Mouse (Mus musculus) lung, embryonic 16.5 days (tissue): ENCODE measurements around the gene Pnpla1. TPM values are rescaled to one million over a fixed set of nuclear protein-coding genes. Genes with fewer than 3 reads are reported as not detected.

ENCODE experiments used
- ATAC-seq: fragments of 200-750 bp; cut with Nextera tagmentation; 2 replicates; pipeline ENCODE4 v1.8.0; 2017; ENCODE audit warnings: low read depth, mild to moderate bottlenecking, moderate library complexity
- H3K27ac ChIP-seq: fragments of 300-500 bp; sonication (generic); 2 replicates; pipeline ENCODE4 v1.5.1; 2014; ENCODE audit warnings: mild to moderate bottlenecking, control low read depth, low read length
- H3K27me3 ChIP-seq: fragments of 300-500 bp; sonication (generic); 2 replicates; pipeline ENCODE4 v1.6.1; 2014; ENCODE audit warnings: low read depth, low read length, mixed read lengths; ENCODE audit not compliant: control insufficient read depth, insufficient read depth
- H3K36me3 ChIP-seq: fragments of 300-500 bp; sonication (generic); 2 replicates; pipeline ENCODE4 v1.6.1; 2014; ENCODE audit warnings: low read length; ENCODE audit not compliant: control insufficient read depth, insufficient read depth
- H3K4me1 ChIP-seq: fragments of 300-500 bp; sonication (generic); replicated peaks from 2 replicates; pipeline ENCODE4 v1.6.1; 2014; ENCODE audit warnings: low read length, mixed read lengths; ENCODE audit not compliant: control insufficient read depth, insufficient read depth
- H3K4me2 ChIP-seq: fragments of 300-500 bp; sonication (generic); 2 replicates; pipeline ENCODE4 v1.6.1; 2014; ENCODE audit warnings: low read depth, low read length, control low read depth
- H3K4me3 ChIP-seq: fragments of 300-500 bp; sonication (generic); 2 replicates; pipeline ENCODE4 v1.5.1; 2014; ENCODE audit warnings: mild to moderate bottlenecking, low read length, control low read depth
- H3K9ac ChIP-seq: fragments of 300-500 bp; sonication (generic); 2 replicates; pipeline ENCODE4 v1.6.1; 2014; ENCODE audit warnings: low read length, control low read depth
- H3K9me3 ChIP-seq: fragments of 300-500 bp; sonication (generic); 2 replicates; pipeline ENCODE4 v1.6.1; 2016; ENCODE audit warnings: low read length; ENCODE audit not compliant: control insufficient read depth
- WGBS: fragments of 180-500 bp; shearing (Covaris S2); extraction: QIAGEN DNeasy Blood & Tissue Kit; methylation state at CpG from one replicate; pipeline ENCODE4 v1.1.7; 2014; 5-methylcytosine and 5-hydroxymethylcytosine counted together
- polyA plus RNA-seq: library from polyadenylated mRNA; unstranded; fragments of >200 nt; fragmentation: Nextera tagmentation; extraction: Ambion mirVana; gene quantifications from 2 replicates; pipeline ENCODE4 v1.2.1, GENCODE M21; 2015

The Pnpla1 gene
- polyA plus RNA-seq, 1 experiment from 2014 or later, result not detected

DNA sequence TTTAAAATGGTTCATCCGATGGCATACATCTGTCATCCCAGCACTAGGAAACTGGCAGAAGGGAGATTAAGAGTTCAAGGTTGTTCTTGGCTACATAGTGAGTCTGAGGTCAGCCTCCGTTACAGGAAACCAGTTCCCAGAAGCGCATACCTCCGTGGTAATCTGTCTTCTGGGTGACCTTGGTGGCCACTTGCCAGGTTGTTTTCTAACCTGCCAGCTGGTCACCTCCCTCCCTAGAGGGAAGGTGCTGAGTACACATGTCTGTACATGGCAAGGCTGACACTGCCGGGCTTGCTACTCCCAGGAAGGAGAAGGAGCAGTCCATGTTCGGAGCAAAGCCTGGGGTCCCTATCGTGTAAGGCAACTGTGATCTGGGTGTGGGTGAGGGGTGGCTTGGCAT is 16.6 kb downstream of the Pnpla1 start:
- ATAC-seq, result peak; percentile 21; the same call in 1 of the 2 replicates
- Histone ChIP-seq H3K9ac (no peak overlapping the region; the same call in 1 of the 2 replicates), H3K27me3 (no peaks in the 10 kb centered on the region), H3K9me3 (no peaks in the 10 kb centered on the region), H3K4me2 (no peak overlapping the region), H3K4me1 (peaks cover 5% of the 10 kb centered on the region), H3K36me3 (no peaks in the 10 kb centered on the region), H3K4me3 (no peak overlapping the region), H3K27ac (no peak overlapping the region)
- WGBS, result 42% methylated on average over 7 of the region's 7 CpGs

- H3K9ac ChIP-seq, result no peak overlapping the region; the same call in 1 of the 2 replicates
- no peaks in the 10 kb centered on the region for H3K36me3 ChIP-seq
- ATAC-seq, result peak; percentile 90
- H3K9me3 ChIP-seq, result no peaks in the 10 kb centered on the region
- no peak overlapping the region for H3K4me3 ChIP-seq
- H3K4me2 ChIP-seq, result no peak overlapping the region
- no peak overlapping the region for H3K27ac ChIP-seq
- H3K27me3 ChIP-seq, result no peaks in the 10 kb centered on the region
- peaks cover 5% of the 10 kb centered on the region for H3K4me1 ChIP-seq
- WGBS, result 33% methylated on average over 8 of the region's 8 CpGs
Measured at GRCm38 (mm10) chr17:28875316-28875715, 17.1 kb downstream of the Pnpla1 start.

- Histone ChIP-seq H3K4me1 (peaks cover 5% of the 10 kb centered on the region), H3K9ac (no peak overlapping the region), H3K4me3 (no peak overlapping the region), H3K36me3 (no peaks in the 10 kb centered on the region), H3K27ac (no peak overlapping the region), H3K9me3 (no peaks in the 10 kb centered on the region), H3K27me3 (no peaks in the 10 kb centered on the region), H3K4me2 (no peak overlapping the region)
- no peak for ATAC-seq
- 60% methylated on average over 5 of the region's 5 CpGs for WGBS
Measured at GRCm38 (mm10) chr17:28876331-28876730, 18.1 kb downstream of the Pnpla1 start.

GRCm38 (mm10) chr17:28876821-28877220 is 18.6 kb downstream of the Pnpla1 start:
- H3K4me2 ChIP-seq, result no peak overlapping the region
- H3K27me3 ChIP-seq, result no peaks in the 10 kb centered on the region
- H3K4me3 ChIP-seq, result no peak overlapping the region
- no peak overlapping the region for H3K9ac ChIP-seq
- ATAC-seq, result no peak
- H3K27ac ChIP-seq, result no peak overlapping the region
- H3K36me3 ChIP-seq, result no peaks in the 10 kb centered on the region
- WGBS, result 20% methylated on average over 19 of the region's 19 CpGs
- peaks cover 5% of the 10 kb centered on the region for H3K4me1 ChIP-seq
- H3K9me3 ChIP-seq, result no peaks in the 10 kb centered on the region

DNA sequence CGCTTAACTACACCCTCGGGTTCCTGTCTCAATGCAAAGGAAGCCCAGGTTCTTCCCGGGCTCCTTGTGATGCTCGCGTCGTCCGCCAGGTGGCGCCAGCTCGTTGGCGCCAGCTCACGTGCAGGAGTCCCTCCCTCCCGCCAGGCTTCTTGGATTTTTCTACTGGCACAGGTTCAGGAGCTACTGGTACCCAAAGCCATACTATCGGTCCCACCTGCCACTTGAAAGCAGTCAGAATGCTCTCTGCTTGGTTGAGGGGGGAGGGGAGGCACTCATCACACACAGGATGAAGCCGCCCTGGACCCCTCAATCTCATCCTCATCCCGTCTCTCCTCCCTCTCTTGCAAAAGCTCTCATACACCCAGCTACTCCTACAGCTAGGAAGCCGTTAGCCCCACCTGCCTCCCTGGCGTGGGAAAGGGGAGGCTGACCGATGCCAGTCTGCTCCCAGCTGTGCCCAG is 21.8 kb downstream of the Pnpla1 start:
- 0 out of 2 replicates have a peak, but pooled peaks have one; percentile 17 for ATAC-seq
- H3K9ac ChIP-seq, result no peak overlapping the region
- H3K4me3 ChIP-seq, result no peak overlapping the region
- no peaks in the 10 kb centered on the region for H3K36me3 ChIP-seq
- no peaks in the 10 kb centered on the region for H3K27me3 ChIP-seq
- peak overlapping the region; percentile 33; the same call in 1 of the 2 replicates for H3K4me2 ChIP-seq
- H3K27ac ChIP-seq, result no peak overlapping the region
- no peaks in the 10 kb centered on the region for H3K9me3 ChIP-seq
- 5% methylated on average over 18 of the region's 18 CpGs for WGBS
- H3K4me1 ChIP-seq, result peaks cover 3% of the 10 kb centered on the region

DNA sequence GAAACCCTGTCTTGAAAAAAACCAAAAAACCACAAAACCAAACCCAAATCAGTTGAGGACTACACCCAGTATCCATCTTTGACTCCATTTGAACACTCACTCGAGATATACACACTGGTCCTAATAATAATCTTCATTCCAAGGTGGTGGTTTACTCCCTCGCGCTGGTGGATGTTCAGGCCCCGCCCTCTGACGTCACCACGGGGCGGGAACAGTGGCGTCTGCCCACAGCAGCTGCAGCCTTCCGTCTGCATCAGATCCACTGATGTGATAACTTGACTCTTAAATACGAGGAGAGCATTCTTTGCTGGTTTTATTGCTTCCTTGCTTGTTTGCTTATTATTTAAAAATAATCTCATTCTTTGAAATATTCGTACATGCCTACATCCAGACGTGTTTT is 24.1 kb downstream of the Pnpla1 start:
- no peaks in the 10 kb centered on the region for H3K9me3 ChIP-seq
- H3K9ac ChIP-seq, result no peak overlapping the region
- no peaks in the 10 kb centered on the region for H3K27me3 ChIP-seq
- no peak overlapping the region for H3K4me3 ChIP-seq
- no peak overlapping the region for H3K27ac ChIP-seq
- no peaks in the 10 kb centered on the region for H3K4me1 ChIP-seq
- ATAC-seq, result 0 out of 2 replicates have a peak, but pooled peaks have one; percentile 34
- H3K4me2 ChIP-seq, result peak overlapping the region; percentile 28
- 2% methylated on average over 12 of the region's 12 CpGs for WGBS
- no peaks in the 10 kb centered on the region for H3K36me3 ChIP-seq

DNA sequence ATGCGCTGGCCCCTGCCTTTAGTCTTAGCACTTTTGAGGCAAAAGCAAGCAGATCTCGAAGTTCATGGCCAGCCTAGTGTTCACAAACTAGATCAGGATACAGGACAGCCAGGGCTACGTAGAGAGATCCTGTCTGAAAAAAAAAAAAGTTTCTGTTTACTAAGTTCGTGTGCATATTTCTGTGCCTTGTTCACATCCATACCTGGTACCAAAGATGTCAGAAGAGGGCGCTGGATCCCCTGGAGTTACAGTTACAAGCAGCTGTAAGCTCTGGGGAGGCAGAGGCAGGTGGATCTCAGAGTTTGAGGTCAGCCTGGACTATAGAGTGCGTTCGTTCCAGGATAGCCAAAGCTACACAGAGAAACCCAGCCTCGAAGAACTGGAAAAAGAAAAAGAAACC is 24.6 kb downstream of the Pnpla1 start:
- H3K4me2 ChIP-seq, result no peak overlapping the region
- ATAC-seq, result no peak
- H3K9ac ChIP-seq, result no peak overlapping the region
- no peaks in the 10 kb centered on the region for H3K36me3 ChIP-seq
- H3K27me3 ChIP-seq, result no peaks in the 10 kb centered on the region
- H3K4me1 ChIP-seq, result no peaks in the 10 kb centered on the region
- H3K9me3 ChIP-seq, result no peaks in the 10 kb centered on the region
- 36% methylated on average over 8 of the region's 8 CpGs for WGBS
- H3K27ac ChIP-seq, result no peak overlapping the region
- H3K4me3 ChIP-seq, result no peak overlapping the region

- Histone ChIP-seq H3K4me2 (no peak overlapping the region), H3K4me3 (no peak overlapping the region), H3K27ac (no peak overlapping the region), H3K36me3 (no peaks in the 10 kb centered on the region), H3K9ac (no peak overlapping the region), H3K4me1 (no peaks in the 10 kb centered on the region), H3K9me3 (peaks cover 4% of the 10 kb centered on the region; the same call in 1 of the 2 replicates), H3K27me3 (no peaks in the 10 kb centered on the region)
- ATAC-seq, result no peak
- WGBS, result 62% methylated on average over 10 of the region's 10 CpGs
Measured at GRCm38 (mm10) chr17:28883941-28884516, 25.8 kb downstream of the Pnpla1 start.

DNA sequence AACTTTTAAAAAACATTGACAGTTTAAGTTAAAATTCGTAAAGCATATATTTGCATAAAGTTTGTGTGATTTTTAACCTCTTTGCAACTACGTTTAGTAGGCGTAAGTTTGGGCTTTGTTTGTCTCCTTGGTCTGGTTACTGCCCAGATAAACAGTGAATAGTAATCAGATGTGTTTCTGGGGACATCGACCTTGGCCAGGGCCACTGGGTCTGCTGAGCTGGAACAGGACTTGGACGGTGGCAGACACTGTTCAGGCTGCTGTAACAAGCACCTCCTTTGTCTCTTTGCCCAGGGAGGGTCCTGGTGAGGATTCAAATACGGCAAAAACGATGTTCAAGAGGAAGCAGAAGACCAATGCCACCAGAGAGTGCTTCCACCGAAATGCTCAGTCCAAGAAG is 27.0 kb downstream of the Pnpla1 start:
- H3K4me3 ChIP-seq, result no peak overlapping the region
- H3K4me1 ChIP-seq, result no peaks in the 10 kb centered on the region
- peaks cover 4% of the 10 kb centered on the region; the same call in 1 of the 2 replicates for H3K9me3 ChIP-seq
- 85% methylated on average over 8 of the region's 8 CpGs for WGBS
- no peaks in the 10 kb centered on the region for H3K36me3 ChIP-seq
- no peak overlapping the region for H3K4me2 ChIP-seq
- ATAC-seq, result no peak
- H3K27ac ChIP-seq, result no peak overlapping the region
- no peak overlapping the region for H3K9ac ChIP-seq
- no peaks in the 10 kb centered on the region for H3K27me3 ChIP-seq
